Mouse (Mus musculus): Measurements from ENCODE around the gene Tcstv3.
"Not testable (repeated sequence)": the region's sequence is repeated elsewhere in the genome, so short reads cannot be mapped to it uniquely, and the experiment has no call there.

The Tcstv3 gene

DNA sequence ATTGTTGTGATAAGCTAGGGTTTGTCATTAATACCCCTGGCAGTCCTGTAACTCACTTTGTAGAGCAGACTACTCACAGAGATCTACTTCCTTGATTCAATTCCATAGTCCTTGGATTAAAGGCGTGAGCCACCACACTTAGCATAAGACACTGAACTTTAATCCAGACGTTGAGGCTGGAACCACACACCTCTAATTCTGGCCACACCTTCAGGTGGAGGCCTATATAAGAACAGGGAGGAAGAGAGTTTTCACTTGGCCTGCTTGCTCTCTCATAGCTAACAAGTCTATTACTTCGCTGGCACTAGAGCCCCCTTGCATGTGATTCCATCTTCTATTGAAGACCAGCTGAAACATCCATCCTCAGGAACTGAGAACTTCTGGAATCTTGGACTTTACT lies at the start of gene Tcstv3:
Gene Tcstv3 (plus strand): TSS at position 301 of the 400 bp plus-strand sequence.
- DNase-seq = not testable (repeated sequence)

GRCm38 (mm10) chr13:120277837-120278236 lies 38.8 kb upstream of the Tcstv3 start:
- not testable (repeated sequence) for DNase-seq

DNA sequence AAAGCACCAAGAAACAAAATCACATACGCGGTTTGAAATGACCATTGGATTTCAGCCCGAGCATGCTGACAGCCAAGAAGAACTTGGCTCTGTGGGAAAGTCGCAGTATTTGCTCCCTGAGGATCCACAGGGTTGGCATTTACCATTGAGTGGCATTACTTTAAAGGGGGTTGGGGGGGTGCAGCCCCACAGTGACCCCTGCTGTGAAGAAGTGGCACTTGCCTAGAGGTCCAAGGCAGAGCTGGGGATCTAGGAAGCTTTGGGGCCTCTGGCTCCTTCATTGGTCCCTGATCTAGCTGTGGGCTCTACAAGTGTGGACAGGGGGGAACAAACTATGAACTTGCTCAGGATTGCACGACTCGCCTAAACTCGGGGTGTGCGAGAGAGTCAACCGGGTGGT lies 37.9 kb upstream of the Tcstv3 start:
- no peak for DNase-seq

GRCm38 (mm10) chr13:120299324-120299894 lies 17.3 kb upstream of the Tcstv3 start:
- DNase-seq = no peak

DNA sequence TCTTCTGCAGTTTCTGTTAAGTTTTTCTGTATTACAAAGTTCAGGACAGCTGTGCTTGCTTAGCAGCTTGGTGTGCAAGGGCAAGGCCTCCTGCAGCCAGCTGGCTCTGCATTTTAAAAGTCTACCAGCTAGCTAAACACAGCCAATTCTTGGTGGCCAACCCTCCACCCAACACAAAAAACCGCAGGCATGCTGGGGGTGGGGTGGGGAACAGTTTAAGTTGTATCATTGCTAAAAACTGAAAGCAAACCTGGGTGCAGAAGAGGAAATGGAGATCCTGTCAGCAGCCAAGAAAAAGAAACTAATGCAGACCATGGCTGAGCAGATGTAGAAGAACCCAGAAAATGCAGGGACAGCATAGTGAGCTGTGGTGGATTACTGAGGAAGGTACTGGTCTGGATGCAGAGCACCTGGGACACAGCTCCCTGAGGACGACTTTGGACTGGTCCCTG lies 16.7 kb upstream of the Tcstv3 start, which contains the start of gene BC147527:
Gene BC147527 (plus strand): TSS at position 402 of the 452 bp plus-strand sequence.
- peak; percentile 22 to 31 for DNase-seq

- no peak for DNase-seq
Observed at GRCm38 (mm10) chr13:120300853-120301252, 15.8 kb upstream of the Tcstv3 start.

GRCm38 (mm10) chr13:120310749-120311148 lies 5.9 kb upstream of the Tcstv3 start:
- no peak for DNase-seq

- DNase-seq = no peak
Observed at GRCm38 (mm10) chr13:120313584-120313983, 3.1 kb upstream of the Tcstv3 start.

- no peak for DNase-seq
Observed at GRCm38 (mm10) chr13:120320183-120320582, 3.5 kb downstream of the Tcstv3 start.

DNA sequence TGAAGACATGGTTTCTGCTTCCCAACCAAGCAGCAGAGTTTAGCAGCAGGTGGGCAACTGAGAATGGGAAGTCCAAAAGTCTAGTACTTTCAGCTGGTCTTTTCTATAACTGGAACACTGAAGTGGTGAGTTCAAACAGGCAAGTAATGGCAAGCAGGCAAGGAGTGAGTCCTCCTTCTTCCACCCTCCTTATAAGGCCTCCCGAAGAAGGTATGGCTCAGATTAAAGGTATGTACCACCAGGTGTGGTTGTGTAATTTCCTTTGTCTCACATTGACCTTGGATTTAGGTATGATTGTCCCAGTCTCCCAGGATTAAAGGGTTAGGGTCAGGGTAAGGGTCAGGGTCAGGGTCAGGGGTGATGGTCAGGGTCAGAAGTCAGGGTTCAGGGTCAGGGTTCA lies 4.0 kb downstream of the Tcstv3 start:
- no peak for DNase-seq
